Mouse (Mus musculus) megakaryocyte, embryonic 14.5 days (primary cell): ENCODE results near the gene Spin1.

Experiments used
- FLI1 ChIP-seq: IDR thresholded peaks from 2 replicates; pipeline ENCODE4 v1.6.1; 2012; ENCODE audit warnings: low read length, inconsistent platforms, mixed read lengths
- GATA1 ChIP-seq: IDR thresholded peaks from 3 replicates; pipeline ENCODE4 v1.6.1; 2012; ENCODE audit warnings: mixed read lengths, low read length, inconsistent platforms, borderline replicate concordance

DNA sequence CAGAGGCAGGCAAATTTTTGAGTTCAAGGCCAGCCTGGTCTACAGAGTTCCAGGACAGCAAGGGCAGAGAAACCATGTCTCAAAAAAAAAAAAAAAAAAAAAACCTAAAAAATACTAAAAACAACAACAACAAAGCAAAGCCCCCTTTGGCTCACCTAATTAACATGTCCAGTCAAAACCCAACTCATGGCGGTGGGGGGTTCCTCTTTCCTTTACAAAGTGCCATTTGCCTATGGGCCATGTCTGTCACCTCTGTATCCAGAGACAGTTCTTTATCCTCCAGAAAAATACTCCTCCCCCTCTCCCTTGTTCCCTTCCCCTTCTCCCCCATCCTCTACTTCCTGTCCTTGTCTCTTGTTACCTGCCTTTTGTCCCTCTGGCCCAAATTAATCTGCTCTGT, 37.0 kb upstream of the Spin1 start:
- no peak for TF ChIP-seq FLI1
- no peak for TF ChIP-seq GATA1
